17 mouse cellular contexts compared by ENCODE assay signal in the genomic region with DNA sequence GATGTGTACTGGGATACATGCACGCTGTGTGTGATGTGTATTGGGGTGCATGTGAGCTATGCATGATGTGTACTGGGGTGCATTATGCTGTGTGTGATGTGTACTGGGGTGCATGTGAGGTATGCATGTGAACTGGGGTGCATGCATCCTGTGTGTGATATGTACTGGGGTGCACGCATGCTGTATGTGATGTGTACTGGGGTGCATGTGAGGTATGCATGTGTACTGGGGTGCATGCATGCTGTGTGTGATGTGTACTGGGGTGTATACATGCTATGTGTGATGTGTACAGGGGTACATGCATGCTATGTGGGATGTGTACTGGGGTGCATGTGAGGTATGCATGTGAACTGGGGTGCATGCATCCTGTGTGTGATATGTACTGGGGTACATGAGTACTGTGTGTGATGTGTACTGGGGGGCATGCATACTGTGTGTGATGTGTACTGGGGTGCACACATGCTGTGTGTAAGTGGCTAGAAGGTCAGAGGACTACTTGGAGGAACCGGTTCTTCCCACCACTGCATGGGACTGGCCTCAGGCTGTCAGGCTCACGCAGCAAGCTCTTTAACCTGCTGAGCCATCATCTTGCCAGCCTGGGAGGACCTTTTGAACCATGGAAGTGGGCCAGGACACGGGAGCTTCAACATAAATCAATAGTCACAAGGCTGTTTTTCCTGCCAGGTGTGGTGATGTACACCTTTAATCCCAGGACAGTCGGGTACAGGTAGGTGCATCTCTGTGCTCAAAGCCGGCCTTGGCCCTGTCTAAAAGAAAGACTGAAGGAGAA. TPM values are rescaled to one million over a fixed set of nuclear protein-coding genes. Genes with fewer than 3 reads are reported as not detected.
DNase-seq lines count a peak whose midpoint lies in the region; ATAC-seq and TF ChIP-seq lines count a peak whose summit lies in the region.
"Had no signal": no experiment of that assay in that cellular context is flagged by ENCODE, and none has a peak within 500 bp of the region (broad histone marks: within the 10 kb centered on the region; RNA-seq: fewer than 3 reads in every experiment).

No protein-coding gene starts in this region.

- H3K27ac ChIP-seq in kidney, postnatal 0 days = no peak overlapping the region
- H3K27ac ChIP-seq: macrophage had no signal

- peaks cover 6% of the 10 kb centered on the region for H3K27me3 ChIP-seq in megakaryocyte, embryonic 14.5 days (replicated peaks)
- H3K27me3 ChIP-seq in kidney, postnatal 0 days (ENCODE audit: insufficient read depth, low read length) = no peaks in the 10 kb centered on the region

- peak; percentile 22 for DNase-seq in adrenal gland, postnatal 10 days
- DNase-seq in adrenal gland, adult (ENCODE audit: inconsistent age in 2 of 2, low spot score in 1 of 2) = no peak
- no peak for DNase-seq in kidney, postnatal 0 days (ENCODE audit: low spot score)
- DNase-seq in yolk sac, embryonic 10.5 days (ENCODE audit: low spot score) = peak; percentile 35
- no peak for DNase-seq in cerebellum, adult 9-10 months
- DNase-seq in spleen, postnatal 36 days (ENCODE audit: low spot score in 2 of 2) = no peak
- DNase-seq: adrenal gland, postnatal 25 days; cerebellum, postnatal 14 days; gastrocnemius, postnatal 25 days; layer of hippocampus, adult 9-11 months; left cerebral cortex, postnatal 4 days; lung, adult 2 months; right cerebral cortex, postnatal 14 days had no signal

- WGBS in kidney, postnatal 0 days = 70% methylated on average over 7 of the region's 7 CpGs

- H3K4me2 ChIP-seq in kidney, postnatal 0 days (ENCODE audit: low read length) = no peak overlapping the region
- H3K4me2 ChIP-seq: heart, embryonic 11.5 days had no signal

- H3K4me3 ChIP-seq in megakaryocyte, embryonic 14.5 days (replicated peaks) = peak overlapping the region; percentile 42
- no peak overlapping the region for H3K4me3 ChIP-seq in kidney, postnatal 0 days (replicated peaks; ENCODE audit: low read depth, low read length)

- peaks cover 4% of the 10 kb centered on the region for H3K9me3 ChIP-seq in megakaryocyte, embryonic 14.5 days
- no peaks in the 10 kb centered on the region for H3K9me3 ChIP-seq in kidney, postnatal 0 days (replicated peaks; ENCODE audit: low read length)

- ATAC-seq in megakaryocyte, adult 5-6 weeks (ENCODE audit: poor library complexity, severe bottlenecking) = no peak
- peak; percentile 73 for ATAC-seq in kidney, postnatal 0 days (replicated peaks; ENCODE audit: low FRiP score, low read depth)

- no peak for TF ChIP-seq CTCF in kidney, postnatal 0 days (IDR thresholded peaks at IDR 0.05; ENCODE audit: low read depth)

- peaks cover 41% of the 10 kb centered on the region for H3K4me1 ChIP-seq in megakaryocyte, embryonic 14.5 days
- H3K4me1 ChIP-seq in kidney, postnatal 0 days (replicated peaks; ENCODE audit: insufficient read depth, low read length) = 0 out of 2 replicates have a peak, but pooled peaks cover 3% of the 10 kb centered on the region

- no peak overlapping the region for H3K9ac ChIP-seq in kidney, postnatal 0 days (ENCODE audit: low read depth, low read length)

- H3K36me3 ChIP-seq in megakaryocyte, embryonic 14.5 days (replicated peaks; ENCODE audit: low read length) = no peaks in the 10 kb centered on the region
- no peaks in the 10 kb centered on the region for H3K36me3 ChIP-seq in kidney, postnatal 0 days (ENCODE audit: insufficient read depth, low read length)

RNA-seq across cellular contexts. Expression of gene Stk24, which starts 45.4 kb away (rescaled TPM):
- total RNA-seq in adrenal gland, postnatal 10 days (2021) = 10 to 100 TPM; 82.8 to 91.1 TPM
- polyA plus RNA-seq in megakaryocyte, embryonic 14.5 days (2012; ENCODE audit: insufficient read depth, low replicate concordance) = 37.4 and 52.9 TPM in 2 replicates
- 143 and 146 TPM in 2 replicates for total RNA-seq in megakaryocyte, adult 5-6 weeks (2015)
- 105 and 124 TPM in 2 replicates for total RNA-seq in megakaryocyte, adult 5-6 weeks (2017)
- polyA plus RNA-seq in kidney, postnatal 0 days (2015; fragmentation: Nextera tagmentation; extraction: Ambion mirVana) = 33.2 and 36.6 TPM in 2 replicates

Comparison
In these comparisons a context has a peak if more than half of its experiments do, and no peak if none do; other contexts are left out.
1. DNase-seq: peak in adrenal gland, postnatal 10 days (single experiment) and yolk sac, embryonic 10.5 days (single experiment); none in adrenal gland, adult (0 of 2), kidney, postnatal 0 days (single experiment), cerebellum, adult 9-10 months (single experiment) and spleen, postnatal 36 days (0 of 2).